Mouse (Mus musculus): Measurements from ENCODE around the gene Plcl2. TPM values are rescaled to one million over a fixed set of nuclear protein-coding genes. Genes with fewer than 3 reads are reported as not detected.

Plcl2 gene
- polyA plus RNA-seq, 1 experiment = 11.4 TPM

DNA sequence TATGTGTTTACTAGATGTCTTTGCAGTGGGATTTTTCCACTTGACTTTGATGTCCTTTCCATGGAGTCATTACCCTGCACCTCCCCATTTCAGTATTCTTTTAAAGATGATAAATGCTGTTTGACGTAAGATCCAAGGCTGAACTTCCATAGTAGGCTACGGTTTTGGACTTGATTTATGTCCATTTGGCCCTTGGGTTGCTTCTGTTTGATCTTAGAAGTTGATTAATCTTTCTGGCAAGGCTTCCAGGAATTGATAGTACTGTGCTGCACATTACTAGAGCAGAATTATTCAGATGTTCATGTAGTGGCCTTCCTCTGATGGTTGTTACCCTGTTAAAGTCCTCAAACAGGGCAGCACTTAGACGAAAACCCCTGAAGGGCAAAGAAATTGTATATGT lies 21.5 kb upstream of the Plcl2 start:
- H3K4me1 ChIP-seq (replicated peaks; ENCODE audit: control insufficient read depth, insufficient read depth, low read length) = peaks cover 18% of the 10 kb centered on the region
- DNase-seq = no peak
- H3K36me3 ChIP-seq (ENCODE audit: control insufficient read depth, insufficient read depth, low read length) = no peaks in the 10 kb centered on the region
- TF ChIP-seq POLR2A (IDR thresholded peaks at IDR 0.05; ENCODE audit: control insufficient read depth, extremely low read depth, insufficient read depth, low read length, poor library complexity) (no peak), CTCF (IDR thresholded peaks at IDR 0.05; ENCODE audit: borderline replicate concordance, control insufficient read depth, extremely low read depth, insufficient read depth, low read length, poor library complexity) (no peak)
- no peaks in the 10 kb centered on the region for H3K27me3 ChIP-seq (ENCODE audit: control insufficient read depth, insufficient read depth, low read length)
- no peak overlapping the region for H3K27ac ChIP-seq (ENCODE audit: control insufficient read depth, insufficient read depth, low read length)
- 97% methylated on average over 3 of the region's 3 CpGs for WGBS
- H3K4me3 ChIP-seq (ENCODE audit: control insufficient read depth, insufficient read depth, low read length) = no peak overlapping the region

DNA sequence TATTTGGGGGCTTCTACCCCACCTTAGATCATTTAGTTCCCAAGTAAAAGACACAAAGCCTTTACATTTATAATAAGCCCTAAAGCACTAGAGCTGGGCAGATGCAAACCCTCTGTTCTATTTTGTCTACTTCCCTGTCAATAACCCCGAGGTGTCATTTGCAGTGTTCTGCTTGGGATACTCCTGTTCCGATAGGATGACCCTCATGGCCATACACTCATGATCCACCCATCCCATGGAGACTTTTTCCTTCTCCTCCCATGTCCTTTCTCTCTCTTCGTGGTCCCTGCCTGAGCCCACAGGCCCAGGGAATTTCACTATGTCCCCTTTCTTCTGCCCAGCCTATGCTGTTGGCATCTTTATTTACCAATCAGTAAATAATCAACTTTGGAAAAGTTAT lies 20.8 kb upstream of the Plcl2 start:
- no peaks in the 10 kb centered on the region for H3K36me3 ChIP-seq (ENCODE audit: control insufficient read depth, insufficient read depth, low read length)
- no peak for DNase-seq
- peaks cover 14% of the 10 kb centered on the region for H3K4me1 ChIP-seq (replicated peaks; ENCODE audit: control insufficient read depth, insufficient read depth, low read length)
- no peak overlapping the region for H3K4me3 ChIP-seq (ENCODE audit: control insufficient read depth, insufficient read depth, low read length)
- no peak overlapping the region for H3K27ac ChIP-seq (ENCODE audit: control insufficient read depth, insufficient read depth, low read length)
- TF ChIP-seq POLR2A (IDR thresholded peaks at IDR 0.05; ENCODE audit: control insufficient read depth, extremely low read depth, insufficient read depth, low read length, poor library complexity) (no peak), CTCF (IDR thresholded peaks at IDR 0.05; ENCODE audit: borderline replicate concordance, control insufficient read depth, extremely low read depth, insufficient read depth, low read length, poor library complexity) (no peak)
- no peaks in the 10 kb centered on the region for H3K27me3 ChIP-seq (ENCODE audit: control insufficient read depth, insufficient read depth, low read length)
- 93% methylated on average over 3 of the region's 3 CpGs for WGBS

GRCm38 (mm10) chr17:50488895-50489294 lies 20.3 kb upstream of the Plcl2 start:
- TF ChIP-seq CTCF (IDR thresholded peaks at IDR 0.05; ENCODE audit: borderline replicate concordance, control insufficient read depth, extremely low read depth, insufficient read depth, low read length, poor library complexity) (no peak), POLR2A (IDR thresholded peaks at IDR 0.05; ENCODE audit: control insufficient read depth, extremely low read depth, insufficient read depth, low read length, poor library complexity) (no peak)
- no peak for DNase-seq
- H3K36me3 ChIP-seq (ENCODE audit: control insufficient read depth, insufficient read depth, low read length) = no peaks in the 10 kb centered on the region
- H3K4me1 ChIP-seq (replicated peaks; ENCODE audit: control insufficient read depth, insufficient read depth, low read length) = peaks cover 11% of the 10 kb centered on the region
- 92% methylated on average over 2 of the region's 2 CpGs for WGBS
- H3K4me3 ChIP-seq (ENCODE audit: control insufficient read depth, insufficient read depth, low read length) = no peak overlapping the region
- no peak overlapping the region for H3K27ac ChIP-seq (ENCODE audit: control insufficient read depth, insufficient read depth, low read length)
- H3K27me3 ChIP-seq (ENCODE audit: control insufficient read depth, insufficient read depth, low read length) = no peaks in the 10 kb centered on the region

GRCm38 (mm10) chr17:50490644-50491430 lies 18.4 kb upstream of the Plcl2 start:
- WGBS = 94% methylated on average over 11 of the region's 11 CpGs
- H3K27me3 ChIP-seq (ENCODE audit: control insufficient read depth, insufficient read depth, low read length) = no peaks in the 10 kb centered on the region
- no peaks in the 10 kb centered on the region for H3K36me3 ChIP-seq (ENCODE audit: control insufficient read depth, insufficient read depth, low read length)
- no peak for DNase-seq
- TF ChIP-seq POLR2A (IDR thresholded peaks at IDR 0.05; ENCODE audit: control insufficient read depth, extremely low read depth, insufficient read depth, low read length, poor library complexity) = no peak
- TF ChIP-seq CTCF (IDR thresholded peaks at IDR 0.05; ENCODE audit: borderline replicate concordance, control insufficient read depth, extremely low read depth, insufficient read depth, low read length, poor library complexity) = no peak
- H3K4me1 ChIP-seq (replicated peaks; ENCODE audit: control insufficient read depth, insufficient read depth, low read length) = peaks cover 3% of the 10 kb centered on the region
- no peak overlapping the region for H3K4me3 ChIP-seq (ENCODE audit: control insufficient read depth, insufficient read depth, low read length)
- H3K27ac ChIP-seq (ENCODE audit: control insufficient read depth, insufficient read depth, low read length) = no peak overlapping the region

DNA sequence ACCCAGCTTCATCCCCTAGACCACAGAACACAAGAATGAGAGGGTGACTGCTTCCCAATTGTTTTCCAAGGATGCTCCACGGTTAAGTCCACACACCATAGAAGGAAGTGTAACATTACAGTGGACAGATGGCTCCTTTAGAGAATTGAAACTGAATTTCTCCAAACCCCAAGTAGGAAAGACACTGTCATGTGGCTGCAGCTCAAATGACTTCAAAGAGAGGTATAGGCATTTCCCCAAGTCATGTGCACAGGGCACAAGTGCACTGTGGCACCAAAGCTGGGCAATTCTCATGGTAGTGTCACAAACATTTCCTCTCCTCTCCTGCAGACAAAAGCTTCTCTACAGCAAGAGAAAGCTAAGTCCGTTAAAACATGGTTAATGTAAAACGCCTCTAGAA lies 17.7 kb upstream of the Plcl2 start:
- no peak for DNase-seq
- Histone ChIP-seq H3K36me3 (ENCODE audit: control insufficient read depth, insufficient read depth, low read length) (no peaks in the 10 kb centered on the region), H3K4me1 (replicated peaks; ENCODE audit: control insufficient read depth, insufficient read depth, low read length) (no peaks in the 10 kb centered on the region), H3K4me3 (ENCODE audit: control insufficient read depth, insufficient read depth, low read length) (no peak overlapping the region), H3K27me3 (ENCODE audit: control insufficient read depth, insufficient read depth, low read length) (no peaks in the 10 kb centered on the region), H3K27ac (ENCODE audit: control insufficient read depth, insufficient read depth, low read length) (no peak overlapping the region)
- whole genome bisulfite sequencing = 45% methylated on average over 3 of the region's 3 CpGs
- no peak for TF ChIP-seq POLR2A (IDR thresholded peaks at IDR 0.05; ENCODE audit: control insufficient read depth, extremely low read depth, insufficient read depth, low read length, poor library complexity)
- TF ChIP-seq CTCF (IDR thresholded peaks at IDR 0.05; ENCODE audit: borderline replicate concordance, control insufficient read depth, extremely low read depth, insufficient read depth, low read length, poor library complexity) = no peak

GRCm38 (mm10) chr17:50495216-50495889 lies 13.8 kb upstream of the Plcl2 start:
- no peak overlapping the region for H3K27ac ChIP-seq (ENCODE audit: control insufficient read depth, insufficient read depth, low read length)
- H3K4me1 ChIP-seq (replicated peaks; ENCODE audit: control insufficient read depth, insufficient read depth, low read length) = peaks cover 7% of the 10 kb centered on the region
- no peaks in the 10 kb centered on the region for H3K36me3 ChIP-seq (ENCODE audit: control insufficient read depth, insufficient read depth, low read length)
- WGBS = 85% methylated on average over 10 of the region's 10 CpGs
- no peak for TF ChIP-seq POLR2A (IDR thresholded peaks at IDR 0.05; ENCODE audit: control insufficient read depth, extremely low read depth, insufficient read depth, low read length, poor library complexity)
- no peak for TF ChIP-seq CTCF (IDR thresholded peaks at IDR 0.05; ENCODE audit: borderline replicate concordance, control insufficient read depth, extremely low read depth, insufficient read depth, low read length, poor library complexity)
- H3K4me3 ChIP-seq (ENCODE audit: control insufficient read depth, insufficient read depth, low read length) = no peak overlapping the region
- no peaks in the 10 kb centered on the region for H3K27me3 ChIP-seq (ENCODE audit: control insufficient read depth, insufficient read depth, low read length)
- no peak for DNase-seq
